Mouse (Mus musculus): ENCODE data around the gene Il12rb1. TPM values are rescaled to one million over a fixed set of nuclear protein-coding genes. Genes with fewer than 3 reads are reported as not detected.

Il12rb1 gene
- polyA plus RNA-seq, 1 experiment, result 6.5 TPM

- Histone ChIP-seq H3K36me3 (ENCODE audit: control insufficient read depth, insufficient read depth) (no peaks in the 10 kb centered on the region), H3ac (ENCODE audit: control insufficient read depth, insufficient read length) (no peak overlapping the region), H3K79me2 (ENCODE audit: control insufficient read depth, insufficient read depth) (no peaks in the 10 kb centered on the region), H3K4me2 (ENCODE audit: low read depth) (no peak overlapping the region), H3K4me3 (no peak overlapping the region), H3K27me3 (ENCODE audit: control insufficient read depth, insufficient read depth, insufficient read length) (no peaks in the 10 kb centered on the region)
- no peak for TF ChIP-seq TCF12 (IDR thresholded peaks at IDR 0.05; ENCODE audit: insufficient read depth, poor library complexity, severe bottlenecking)
- TF ChIP-seq USF1 (IDR thresholded peaks at IDR 0.05; ENCODE audit: low read depth), result no peak
- no peak for TF ChIP-seq TCF3 (IDR thresholded peaks at IDR 0.05; ENCODE audit: insufficient read length, low read depth)
- no peak for TF ChIP-seq MYOG (IDR thresholded peaks at IDR 0.05; ENCODE audit: control insufficient read depth in 1 of 3, insufficient read depth in 1 of 3, insufficient read length in 2 of 3, low read depth in 2 of 3)
- no peak for TF ChIP-seq E2F4 (IDR thresholded peaks at IDR 0.05; ENCODE audit: insufficient read depth)
- no peak for TF ChIP-seq SRF (IDR thresholded peaks at IDR 0.05; ENCODE audit: control insufficient read depth, insufficient read length, low read depth)
- no peak for TF ChIP-seq POLR2AphosphoS2 (IDR thresholded peaks at IDR 0.05; ENCODE audit: insufficient read length, low read depth)
- no peak for TF ChIP-seq POLR2A (IDR thresholded peaks at IDR 0.05; ENCODE audit: insufficient read length, low read depth)
- no peak for TF ChIP-seq CEBPB (IDR thresholded peaks at IDR 0.05; ENCODE audit: insufficient read depth, poor library complexity, severe bottlenecking)
- no peak for TF ChIP-seq REST (IDR thresholded peaks at IDR 0.05; ENCODE audit: insufficient read depth, insufficient read length)
- TF ChIP-seq MAX (IDR thresholded peaks at IDR 0.05; ENCODE audit: low read depth), result no peak
- no peak for TF ChIP-seq MYOD1 (IDR thresholded peaks at IDR 0.05; ENCODE audit: control insufficient read depth in 1 of 3, insufficient read length in 2 of 3, low read depth in 2 of 3)
Measured at GRCm38 (mm10) chr8:70832371-70832770, 24.1 kb downstream of the Il12rb1 start.

- H3K27me3 ChIP-seq (ENCODE audit: control insufficient read depth, insufficient read depth, insufficient read length), result no peaks in the 10 kb centered on the region
- no peaks in the 10 kb centered on the region for H3K36me3 ChIP-seq (ENCODE audit: control insufficient read depth, insufficient read depth)
- no peaks in the 10 kb centered on the region for H3K79me2 ChIP-seq (ENCODE audit: control insufficient read depth, insufficient read depth)
- H3K4me3 ChIP-seq, result no peak overlapping the region
- TF ChIP-seq POLR2AphosphoS2 (IDR thresholded peaks at IDR 0.05; ENCODE audit: insufficient read length, low read depth) (no peak), MYOG (IDR thresholded peaks at IDR 0.05; ENCODE audit: control insufficient read depth in 1 of 3, insufficient read depth in 1 of 3, insufficient read length in 2 of 3, low read depth in 2 of 3) (no peak), TCF12 (IDR thresholded peaks at IDR 0.05; ENCODE audit: insufficient read depth, poor library complexity, severe bottlenecking) (no peak), CEBPB (IDR thresholded peaks at IDR 0.05; ENCODE audit: insufficient read depth, poor library complexity, severe bottlenecking) (no peak), USF1 (IDR thresholded peaks at IDR 0.05; ENCODE audit: low read depth) (no peak), E2F4 (IDR thresholded peaks at IDR 0.05; ENCODE audit: insufficient read depth) (no peak), MAX (IDR thresholded peaks at IDR 0.05; ENCODE audit: low read depth) (no peak), TCF3 (IDR thresholded peaks at IDR 0.05; ENCODE audit: insufficient read length, low read depth) (no peak), REST (IDR thresholded peaks at IDR 0.05; ENCODE audit: insufficient read depth, insufficient read length) (no peak), POLR2A (IDR thresholded peaks at IDR 0.05; ENCODE audit: insufficient read length, low read depth) (no peak), SRF (IDR thresholded peaks at IDR 0.05; ENCODE audit: control insufficient read depth, insufficient read length, low read depth) (no peak), MYOD1 (IDR thresholded peaks at IDR 0.05; ENCODE audit: control insufficient read depth in 1 of 3, insufficient read length in 2 of 3, low read depth in 2 of 3) (no peak)
- no peak overlapping the region for H3ac ChIP-seq (ENCODE audit: control insufficient read depth, insufficient read length)
- peak overlapping the region; percentile 38 for H3K4me2 ChIP-seq (ENCODE audit: low read depth)
Measured at GRCm38 (mm10) chr8:70833018-70833482, 24.8 kb downstream of the Il12rb1 start.

- TF ChIP-seq POLR2A (IDR thresholded peaks at IDR 0.05; ENCODE audit: insufficient read length, low read depth) (no peak), MAX (IDR thresholded peaks at IDR 0.05; ENCODE audit: low read depth) (no peak), MYOG (IDR thresholded peaks at IDR 0.05; ENCODE audit: control insufficient read depth in 1 of 3, insufficient read depth in 1 of 3, insufficient read length in 2 of 3, low read depth in 2 of 3) (peak in 1 of 3 experiments; percentile 30)
- H3K79me2 ChIP-seq (ENCODE audit: control insufficient read depth, insufficient read depth), result no peaks in the 10 kb centered on the region
Measured at GRCm38 (mm10) chr8:70833520-70833919, 25.3 kb downstream of the Il12rb1 start.

GRCm38 (mm10) chr8:70834071-70834470 lies 25.8 kb downstream of the Il12rb1 start:
- no peaks in the 10 kb centered on the region for H3K27me3 ChIP-seq (ENCODE audit: control insufficient read depth, insufficient read depth, insufficient read length)
- H3K4me3 ChIP-seq, result no peak overlapping the region
- TF ChIP-seq MYOG (IDR thresholded peaks at IDR 0.05; ENCODE audit: control insufficient read depth in 1 of 3, insufficient read depth in 1 of 3, insufficient read length in 2 of 3, low read depth in 2 of 3) (no peak), MAX (IDR thresholded peaks at IDR 0.05; ENCODE audit: low read depth) (no peak), POLR2AphosphoS2 (IDR thresholded peaks at IDR 0.05; ENCODE audit: insufficient read length, low read depth) (no peak), CEBPB (IDR thresholded peaks at IDR 0.05; ENCODE audit: insufficient read depth, poor library complexity, severe bottlenecking) (no peak), TCF12 (IDR thresholded peaks at IDR 0.05; ENCODE audit: insufficient read depth, poor library complexity, severe bottlenecking) (no peak), TCF3 (IDR thresholded peaks at IDR 0.05; ENCODE audit: insufficient read length, low read depth) (no peak), POLR2A (IDR thresholded peaks at IDR 0.05; ENCODE audit: insufficient read length, low read depth) (no peak), USF1 (IDR thresholded peaks at IDR 0.05; ENCODE audit: low read depth) (no peak), SRF (IDR thresholded peaks at IDR 0.05; ENCODE audit: control insufficient read depth, insufficient read length, low read depth) (no peak), MYOD1 (IDR thresholded peaks at IDR 0.05; ENCODE audit: control insufficient read depth in 1 of 3, insufficient read length in 2 of 3, low read depth in 2 of 3) (no peak), E2F4 (IDR thresholded peaks at IDR 0.05; ENCODE audit: insufficient read depth) (no peak), REST (IDR thresholded peaks at IDR 0.05; ENCODE audit: insufficient read depth, insufficient read length) (no peak)
- H3K79me2 ChIP-seq (ENCODE audit: control insufficient read depth, insufficient read depth), result no peaks in the 10 kb centered on the region
- H3K36me3 ChIP-seq (ENCODE audit: control insufficient read depth, insufficient read depth), result no peaks in the 10 kb centered on the region
- H3ac ChIP-seq (ENCODE audit: control insufficient read depth, insufficient read length), result no peak overlapping the region
- H3K4me2 ChIP-seq (ENCODE audit: low read depth), result no peak overlapping the region

More at GRCm38 (mm10) chr8:70833520-70833919, 25.3 kb downstream of the Il12rb1 start:
- H3K36me3 ChIP-seq (ENCODE audit: control insufficient read depth, insufficient read depth), result no peaks in the 10 kb centered on the region
- H3K4me2 ChIP-seq (ENCODE audit: low read depth), result peak overlapping the region; percentile 38
- no peaks in the 10 kb centered on the region for H3K27me3 ChIP-seq (ENCODE audit: control insufficient read depth, insufficient read depth, insufficient read length)
- H3K4me3 ChIP-seq, result no peak overlapping the region
- no peak overlapping the region for H3ac ChIP-seq (ENCODE audit: control insufficient read depth, insufficient read length)

- no peak overlapping the region for H3K4me3 ChIP-seq
- H3K79me2 ChIP-seq (ENCODE audit: control insufficient read depth, insufficient read depth), result no peaks in the 10 kb centered on the region
- H3K4me2 ChIP-seq (ENCODE audit: low read depth), result no peak overlapping the region
- H3K36me3 ChIP-seq (ENCODE audit: control insufficient read depth, insufficient read depth), result no peaks in the 10 kb centered on the region
- no peaks in the 10 kb centered on the region for H3K27me3 ChIP-seq (ENCODE audit: control insufficient read depth, insufficient read depth, insufficient read length)
- no peak for TF ChIP-seq MYOD1 (IDR thresholded peaks at IDR 0.05; ENCODE audit: control insufficient read depth in 1 of 3, insufficient read length in 2 of 3, low read depth in 2 of 3)
- no peak overlapping the region for H3ac ChIP-seq (ENCODE audit: control insufficient read depth, insufficient read length)
Measured at GRCm38 (mm10) chr8:70836666-70837065, 28.4 kb downstream of the Il12rb1 start.

All from myocyte (in vitro differentiated cells).